In genomic region chr7:44463056-44463425, GRCm38 (mm10) we compare ENCODE assay signal across 11 mouse cellular contexts. TPM values are rescaled to one million over a fixed set of nuclear protein-coding genes. Genes with fewer than 3 reads are reported as not detected.
DNase-seq lines count a peak whose midpoint lies in the region; ATAC-seq and TF ChIP-seq lines count a peak whose summit lies in the region.
"Had no signal": no experiment of that assay in that cellular context is flagged by ENCODE, and none has a peak within 500 bp of the region (broad histone marks: within the 10 kb centered on the region; RNA-seq: fewer than 3 reads in every experiment).

No protein-coding gene starts in this region.

- H3K4me3 ChIP-seq in heart, embryonic 12.5 days: no peak overlapping the region
- H3K4me3 ChIP-seq in left cerebral cortex, adult 2 months: no peak overlapping the region
- no peak overlapping the region for H3K4me3 ChIP-seq in embryonic facial prominence, embryonic 12.5 days
- H3K4me3 ChIP-seq in limb, embryonic 12.5 days (replicated peaks): peak overlapping the region; percentile 40; the same call in 1 of the 2 replicates

- peak overlapping the region; percentile 61 for H3K4me2 ChIP-seq in heart, embryonic 12.5 days
- no peak overlapping the region; the same call in 1 of the 2 replicates for H3K4me2 ChIP-seq in embryonic facial prominence, embryonic 12.5 days (replicated peaks)
- peak overlapping the region; percentile 63 for H3K4me2 ChIP-seq in limb, embryonic 12.5 days

- no peak for DNase-seq in heart, postnatal 25 days (ENCODE audit: low spot score)
- DNase-seq in left cerebral cortex, adult 2 months (ENCODE audit: extremely low spot score in 1 of 2, low spot score in 2 of 2): peak in 1 of 2 experiments; percentile 14
- DNase-seq in left cerebral cortex, postnatal 25 days (ENCODE audit: low spot score in 2 of 2): no peak
- no peak for DNase-seq in spleen, adult 18-20 months
- no peak for DNase-seq in urinary bladder, adult 18-20 months (ENCODE audit: low spot score in 2 of 2)
- DNase-seq: adrenal gland, adult 8-10 months; lung, adult 2 months; thymus, adult 2 months had no signal

- no peak overlapping the region for H3K27ac ChIP-seq in heart, embryonic 12.5 days (ENCODE audit: poor library complexity, severe bottlenecking)
- peak overlapping the region; percentile 76; the same call in 1 of the 2 replicates for H3K27ac ChIP-seq in left cerebral cortex, adult 2 months
- H3K27ac ChIP-seq in embryonic facial prominence, embryonic 12.5 days: no peak overlapping the region
- no peak overlapping the region for H3K27ac ChIP-seq in limb, embryonic 12.5 days

- H3K36me3 ChIP-seq in heart, embryonic 12.5 days: peaks cover 17% of the 10 kb centered on the region
- peaks cover 16% of the 10 kb centered on the region for H3K36me3 ChIP-seq in embryonic facial prominence, embryonic 12.5 days
- no peaks in the 10 kb centered on the region for H3K36me3 ChIP-seq in limb, embryonic 12.5 days

- no peak for ATAC-seq in heart, embryonic 12.5 days (ENCODE audit: insufficient number of reproducible peaks, low FRiP score)
- ATAC-seq in embryonic facial prominence, embryonic 12.5 days (ENCODE audit: insufficient number of reproducible peaks, insufficient read depth, low FRiP score, low TSS enrichment): no peak
- no peak for ATAC-seq in limb, embryonic 12.5 days (ENCODE audit: insufficient number of reproducible peaks, insufficient read depth, low FRiP score, low TSS enrichment, low read depth)

- no peak overlapping the region for H3K9ac ChIP-seq in heart, embryonic 12.5 days
- 0 out of 2 replicates have a peak overlapping the region, but pooled peaks have one; percentile 7 for H3K9ac ChIP-seq in embryonic facial prominence, embryonic 12.5 days
- H3K9ac ChIP-seq in limb, embryonic 12.5 days (replicated peaks): no peak overlapping the region

- 39% methylated on average over 8 of the region's 8 CpGs for WGBS in heart, embryonic 12.5 days
- WGBS in embryonic facial prominence, embryonic 12.5 days: 30% methylated on average over 8 of the region's 8 CpGs
- WGBS in limb, embryonic 12.5 days: 18% methylated on average over 8 of the region's 8 CpGs

- H3K27me3 ChIP-seq in heart, embryonic 12.5 days (replicated peaks): peaks cover 54% of the 10 kb centered on the region
- peaks cover 51% of the 10 kb centered on the region for H3K27me3 ChIP-seq in embryonic facial prominence, embryonic 12.5 days
- peaks cover 70% of the 10 kb centered on the region for H3K27me3 ChIP-seq in limb, embryonic 12.5 days

- no peak for TF ChIP-seq CTCF in left cerebral cortex, adult 2 months (IDR thresholded peaks at IDR 0.05)

- peaks cover 37% of the 10 kb centered on the region for H3K4me1 ChIP-seq in heart, embryonic 12.5 days (replicated peaks)
- 0 out of 2 replicates have a peak, but pooled peaks cover 8% of the 10 kb centered on the region for H3K4me1 ChIP-seq in embryonic facial prominence, embryonic 12.5 days
- peaks cover 17% of the 10 kb centered on the region for H3K4me1 ChIP-seq in limb, embryonic 12.5 days (replicated peaks)

- intact Hi-C loops in heart, postnatal 25 days (cut with DNase I): no loop called here
- intact Hi-C loops in left cerebral cortex, adult 2 months (cut with DNase I): loop anchor here (2.0 kb wide), 1 partner anchor 20 kb away; no protein-coding TSS in a partner anchor
- intact Hi-C loops in left cerebral cortex, postnatal 25 days (cut with DNase I): loop anchor here (2.0 kb wide), 1 partner anchor 18 kb away; no protein-coding TSS in a partner anchor

- no peaks in the 10 kb centered on the region for H3K9me3 ChIP-seq in heart, embryonic 12.5 days (replicated peaks)
- H3K9me3 ChIP-seq in embryonic facial prominence, embryonic 12.5 days: no peaks in the 10 kb centered on the region
- H3K9me3 ChIP-seq in limb, embryonic 12.5 days: no peaks in the 10 kb centered on the region

RNA-seq across cellular contexts. Expression of gene Aspdh, which starts 2.1 kb away (rescaled TPM):
- 0.46 and 1.5 TPM in 2 replicates for polyA plus RNA-seq in heart, embryonic 12.5 days (2016; fragmentation: Nextera tagmentation; extraction: Ambion mirVana)
- total RNA-seq in heart, postnatal 25 days (2021): 1 to 10 TPM in 1 of 2 experiments, under 1 TPM in 1; 0.70 to 1.3 TPM
- 10 to 100 TPM in 1 of 2 experiments, 1 to 10 TPM in 1; 9.8 to 10.0 TPM for total RNA-seq in left cerebral cortex, adult 2 months (2021)
- total RNA-seq in left cerebral cortex, postnatal 25 days (2021): 10 to 100 TPM in 1 of 2 experiments, 1 to 10 TPM in 1; 9.6 to 10.1 TPM
- 0.42 and 0.71 TPM in 2 replicates for polyA plus RNA-seq in embryonic facial prominence, embryonic 12.5 days (2016; fragmentation: Nextera tagmentation; extraction: Ambion mirVana)
- 0.56 TPM in 1 of 2 replicates, not detected in the other for polyA plus RNA-seq in limb, embryonic 12.5 days (2016; fragmentation: Nextera tagmentation; extraction: Ambion mirVana)

RNA-seq across cellular contexts. Expression of gene Josd2, which starts 4.7 kb away (rescaled TPM):
- 141 and 145 TPM in 2 replicates for polyA plus RNA-seq in heart, embryonic 12.5 days (2016; fragmentation: Nextera tagmentation; extraction: Ambion mirVana)
- 100 to 1,000 TPM; 158 to 161 TPM for total RNA-seq in heart, postnatal 25 days (2021)
- 10 to 100 TPM; 72.3 to 86.6 TPM for total RNA-seq in left cerebral cortex, adult 2 months (2021)
- total RNA-seq in left cerebral cortex, postnatal 25 days (2021): 10 to 100 TPM; 73.6 to 86.0 TPM
- polyA plus RNA-seq in embryonic facial prominence, embryonic 12.5 days (2016; fragmentation: Nextera tagmentation; extraction: Ambion mirVana): 80.4 and 85.6 TPM in 2 replicates
- polyA plus RNA-seq in limb, embryonic 12.5 days (2016; fragmentation: Nextera tagmentation; extraction: Ambion mirVana): 72.9 and 76.5 TPM in 2 replicates

RNA-seq across cellular contexts. Expression of gene Emc10, which starts 33.3 kb away (rescaled TPM):
- polyA plus RNA-seq in heart, embryonic 12.5 days (2016; fragmentation: Nextera tagmentation; extraction: Ambion mirVana): 111 and 114 TPM in 2 replicates
- 10 to 100 TPM; 96.9 to 99.6 TPM for total RNA-seq in heart, postnatal 25 days (2021)
- 100 to 1,000 TPM; 192 to 201 TPM for total RNA-seq in left cerebral cortex, adult 2 months (2021)
- 100 to 1,000 TPM; 165 to 173 TPM for total RNA-seq in left cerebral cortex, postnatal 25 days (2021)
- polyA plus RNA-seq in embryonic facial prominence, embryonic 12.5 days (2016; fragmentation: Nextera tagmentation; extraction: Ambion mirVana): 121 and 124 TPM in 2 replicates
- polyA plus RNA-seq in limb, embryonic 12.5 days (2016; fragmentation: Nextera tagmentation; extraction: Ambion mirVana): 93.6 and 111 TPM in 2 replicates

RNA-seq across cellular contexts. Expression of gene Fam71e1, which starts 33.3 kb away (rescaled TPM):
- polyA plus RNA-seq in heart, embryonic 12.5 days (2016; fragmentation: Nextera tagmentation; extraction: Ambion mirVana): 10.1 and 12.7 TPM in 2 replicates
- 1 to 10 TPM; 3.7 to 4.0 TPM for total RNA-seq in heart, postnatal 25 days (2021)
- 10 to 100 TPM; 15.5 to 21.0 TPM for total RNA-seq in left cerebral cortex, adult 2 months (2021)
- 10 to 100 TPM; 17.4 to 18.9 TPM for total RNA-seq in left cerebral cortex, postnatal 25 days (2021)
- 20.2 and 22.5 TPM in 2 replicates for polyA plus RNA-seq in embryonic facial prominence, embryonic 12.5 days (2016; fragmentation: Nextera tagmentation; extraction: Ambion mirVana)
- polyA plus RNA-seq in limb, embryonic 12.5 days (2016; fragmentation: Nextera tagmentation; extraction: Ambion mirVana): 19.0 and 27.5 TPM in 2 replicates

RNA-seq across cellular contexts. Expression of gene Lrrc4b, which starts 34.2 kb away (rescaled TPM):
- 2.3 and 2.4 TPM in 2 replicates for polyA plus RNA-seq in heart, embryonic 12.5 days (2016; fragmentation: Nextera tagmentation; extraction: Ambion mirVana)
- total RNA-seq in heart, postnatal 25 days (2021): 10 to 100 TPM; 27.9 to 32.7 TPM
- 100 to 1,000 TPM; 278 to 294 TPM for total RNA-seq in left cerebral cortex, adult 2 months (2021)
- 100 to 1,000 TPM; 268 to 278 TPM for total RNA-seq in left cerebral cortex, postnatal 25 days (2021)
- 2.3 and 2.6 TPM in 2 replicates for polyA plus RNA-seq in embryonic facial prominence, embryonic 12.5 days (2016; fragmentation: Nextera tagmentation; extraction: Ambion mirVana)
- polyA plus RNA-seq in limb, embryonic 12.5 days (2016; fragmentation: Nextera tagmentation; extraction: Ambion mirVana): 0.86 and 0.98 TPM in 2 replicates

Comparison
In these comparisons a context has a peak if more than half of its experiments do, and no peak if none do; other contexts are left out.
1. RNA of gene Aspdh, which starts 2.1 kb away (total RNA-seq): 9.6 to 10.1 TPM in left cerebral cortex, postnatal 25 days and 9.8 to 10.0 TPM in left cerebral cortex, adult 2 months; 0.70 to 1.3 TPM in heart, postnatal 25 days; every median in the first group is over 4 times any median in the second.